Mouse (Mus musculus) heart, embryonic 14.5 days (tissue): ENCODE measurements around the gene Aqp12. TPM values are rescaled to one million over a fixed set of nuclear protein-coding genes. Genes with fewer than 3 reads are reported as not detected.

Experiments
- ATAC-seq: fragments of 200-750 bp; cut with Nextera tagmentation; 2 replicates; pipeline ENCODE4 v1.8.0; 2017; ENCODE audit warnings: low read depth, moderate TSS enrichment; ENCODE audit not compliant: insufficient number of reproducible peaks, insufficient read depth, low FRiP score
- H3K27ac ChIP-seq, 2 experiments: fragments of 200-500 bp in 1 of 2; fragments of 300-500 bp in 1 of 2; sonication (generic) in 1 of 2; replicated peaks in 1 of 2; 2 replicates each; pipeline ENCODE4 v1.5.1; 2012 to 2014; ENCODE audit warnings: low read depth in 2 of 2, low read length in 2 of 2, control low read depth in 1 of 2, mild to moderate bottlenecking in 1 of 2, mixed read lengths in 1 of 2; ENCODE audit not compliant: control insufficient read depth in 1 of 2, insufficient read depth in 1 of 2
- H3K27me3 ChIP-seq: fragments of 300-500 bp; sonication (generic); 2 replicates; pipeline ENCODE4 v1.6.1; 2014; ENCODE audit warnings: mild to moderate bottlenecking, low read length, control low read depth; ENCODE audit not compliant: control insufficient read depth, insufficient read depth
- H3K36me3 ChIP-seq: fragments of 300-500 bp; sonication (generic); 2 replicates; pipeline ENCODE4 v1.6.1; 2014; ENCODE audit warnings: mild to moderate bottlenecking, control low read depth, low read length, mixed read lengths; ENCODE audit not compliant: control insufficient read depth, insufficient read depth
- H3K4me1 ChIP-seq, 2 experiments: fragments of 200-500 bp in 1 of 2; fragments of 300-500 bp in 1 of 2; sonication (generic) in 1 of 2; 2 replicates each; pipeline ENCODE4 v1.6.1; 2012 to 2014; ENCODE audit warnings: low read length in 2 of 2, control low read depth in 1 of 2, mixed read lengths in 1 of 2; ENCODE audit not compliant: control insufficient read depth in 2 of 2, insufficient read depth in 2 of 2
- H3K4me2 ChIP-seq: fragments of 300-500 bp; sonication (generic); 2 replicates; pipeline ENCODE4 v1.6.1; 2014; ENCODE audit warnings: mild to moderate bottlenecking, low read length
- H3K4me3 ChIP-seq, 2 experiments: fragments of 200-500 bp in 1 of 2; fragments of 300-500 bp in 1 of 2; sonication (generic) in 1 of 2; 2 replicates each; pipeline ENCODE4 v1.5.1; 2012 to 2014; ENCODE audit warnings: low read length in 2 of 2, mild to moderate bottlenecking in 2 of 2, control low read depth in 1 of 2, low read depth in 1 of 2, moderate library complexity in 1 of 2; ENCODE audit not compliant: control insufficient read depth in 1 of 2, insufficient read depth in 1 of 2
- H3K9ac ChIP-seq: fragments of 300-500 bp; sonication (generic); 2 replicates; pipeline ENCODE4 v1.6.1; 2014; ENCODE audit warnings: mild to moderate bottlenecking, low read length
- H3K9me3 ChIP-seq: fragments of 300-500 bp; sonication (generic); 2 replicates; pipeline ENCODE4 v1.6.1; 2016; ENCODE audit warnings: low read length, control low read depth; ENCODE audit not compliant: control insufficient read depth
- WGBS: fragments of 180-500 bp; shearing (Covaris S2); extraction: QIAGEN DNeasy Blood & Tissue Kit; methylation state at CpG from one replicate; pipeline ENCODE4 v1.1.7; 2014; 5-methylcytosine and 5-hydroxymethylcytosine counted together
- polyA plus RNA-seq: library from polyadenylated mRNA; unstranded; fragments of >200 nt; fragmentation: Nextera tagmentation; extraction: Ambion mirVana; gene quantifications from 2 replicates; pipeline ENCODE4 v1.2.1, GENCODE M21; 2014

Gene Aqp12
- polyA plus RNA-seq, 1 experiment from 2014 or later: 0.19 TPM

DNA sequence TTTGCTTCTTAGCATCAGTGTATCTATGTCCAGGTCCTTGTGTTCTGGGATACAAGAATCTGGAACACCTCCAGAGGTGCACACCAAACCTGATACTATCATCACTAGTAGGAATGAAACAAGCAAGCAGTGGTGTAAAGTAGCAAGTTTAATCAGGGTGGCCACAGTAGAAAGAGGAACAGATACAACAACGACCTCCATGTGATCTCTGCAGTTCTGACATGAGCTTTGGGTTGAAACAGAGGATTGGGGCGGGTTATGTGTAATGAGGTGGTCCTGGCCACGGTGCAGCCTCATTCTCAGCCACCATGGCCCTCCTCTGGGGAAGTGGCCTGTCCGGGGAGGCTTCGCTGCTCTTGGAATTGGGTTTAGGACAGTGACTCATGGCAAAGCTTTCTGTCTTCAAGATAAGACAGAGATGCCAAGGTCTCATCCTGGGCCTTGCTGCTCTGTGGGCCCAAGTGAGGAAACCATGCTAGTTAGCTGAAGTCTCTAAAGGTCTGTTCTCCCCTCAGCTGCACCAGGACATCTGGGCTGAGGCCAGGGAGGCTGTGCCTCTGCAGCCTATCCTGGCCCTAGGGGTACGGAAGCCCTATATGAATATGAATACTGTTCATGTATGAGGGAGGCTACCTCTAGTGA is 13.8 kb upstream of the Aqp12 start:
- no peak overlapping the region for H3K9ac ChIP-seq
- no peak overlapping the region for H3K4me2 ChIP-seq
- no peaks in the 10 kb centered on the region for H3K36me3 ChIP-seq
- no peak for ATAC-seq
- no peaks in the 10 kb centered on the region for H3K4me1 ChIP-seq
- WGBS: 81% methylated on average over 6 of the region's 6 CpGs
- no peaks in the 10 kb centered on the region for H3K27me3 ChIP-seq
- H3K4me3 ChIP-seq: no peak overlapping the region
- no peaks in the 10 kb centered on the region for H3K9me3 ChIP-seq
- no peak overlapping the region for H3K27ac ChIP-seq

GRCm38 (mm10) chr1:92992880-92993279 is 13.3 kb upstream of the Aqp12 start:
- Histone ChIP-seq H3K4me1 (no peaks in the 10 kb centered on the region), H3K9ac (no peak overlapping the region), H3K27ac (no peak overlapping the region), H3K4me2 (no peak overlapping the region), H3K4me3 (no peak overlapping the region), H3K9me3 (no peaks in the 10 kb centered on the region), H3K36me3 (no peaks in the 10 kb centered on the region), H3K27me3 (no peaks in the 10 kb centered on the region)
- WGBS: 43% methylated on average over 2 of the region's 2 CpGs
- peak; percentile 21; the same call in 1 of the 2 replicates for ATAC-seq

- H3K9me3 ChIP-seq: no peaks in the 10 kb centered on the region
- H3K4me3 ChIP-seq: no peak overlapping the region
- H3K4me2 ChIP-seq: no peak overlapping the region
- H3K4me1 ChIP-seq: peaks cover 8 to 12% of the 10 kb centered on the region in 2 experiments; a peak in 3 of 4 replicates
- no peaks in the 10 kb centered on the region for H3K36me3 ChIP-seq
- no peak for ATAC-seq
- no peak overlapping the region for H3K9ac ChIP-seq
- H3K27ac ChIP-seq: no peak overlapping the region
- H3K27me3 ChIP-seq: no peaks in the 10 kb centered on the region
- 15% methylated on average over 4 of the region's 4 CpGs for WGBS
These were observed 3.1 kb downstream of the Aqp12 start for GRCm38 (mm10) chr1:93009196-93009595.

DNA sequence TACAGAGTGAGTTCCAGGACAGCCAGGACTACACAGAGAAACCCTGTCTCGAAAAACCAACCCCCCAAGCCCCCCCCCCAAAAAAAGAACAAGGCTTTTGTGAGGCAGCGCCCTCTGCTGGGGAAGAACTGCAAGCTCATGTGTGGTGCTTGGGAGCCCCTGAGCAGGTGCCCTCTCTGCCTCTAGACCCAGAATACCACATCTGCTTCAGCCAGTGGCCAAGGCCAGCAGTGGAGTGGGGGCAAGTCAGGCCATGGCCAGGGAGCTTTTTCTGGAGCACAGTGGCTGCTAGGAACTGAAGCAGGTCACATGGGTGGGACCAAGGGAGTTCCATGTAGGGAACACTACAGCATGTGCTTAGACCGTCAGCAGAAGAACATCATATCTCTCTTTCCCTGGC is 4.6 kb downstream of the Aqp12 start:
- no peak overlapping the region for H3K9ac ChIP-seq
- H3K36me3 ChIP-seq: no peaks in the 10 kb centered on the region
- 27% methylated on average over 3 of the region's 3 CpGs for WGBS
- H3K4me3 ChIP-seq: no peak overlapping the region
- no peaks in the 10 kb centered on the region for H3K9me3 ChIP-seq
- no peaks in the 10 kb centered on the region for H3K27me3 ChIP-seq
- ATAC-seq: no peak
- no peak overlapping the region for H3K4me2 ChIP-seq
- H3K4me1 ChIP-seq: peaks cover 8 to 12% of the 10 kb centered on the region in 2 experiments; a peak in 3 of 4 replicates
- H3K27ac ChIP-seq: no peak overlapping the region

DNA sequence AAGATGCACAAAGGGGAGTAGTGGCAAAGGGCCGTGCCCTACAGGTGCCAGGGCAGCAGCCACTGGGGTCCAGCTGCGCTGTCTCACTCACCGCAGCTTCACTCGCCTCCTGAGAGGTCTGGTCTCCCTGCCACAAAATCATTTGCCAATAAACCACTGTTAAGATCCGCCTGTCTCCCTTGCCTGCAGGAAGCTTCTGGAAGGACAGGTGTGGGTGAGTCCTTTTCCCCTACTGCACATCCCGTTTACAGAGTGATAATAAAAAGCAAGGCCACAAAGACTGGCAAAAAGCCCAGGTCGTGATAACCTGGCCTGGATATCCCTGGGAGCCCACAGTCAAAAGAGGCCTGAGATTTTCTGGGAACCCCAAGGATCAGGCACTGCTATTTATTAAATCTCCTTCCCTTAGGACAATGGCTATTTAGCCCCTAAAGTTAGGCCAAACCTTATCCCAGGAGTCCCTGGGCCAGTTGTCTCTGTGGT is 6.0 kb downstream of the Aqp12 start:
- no peaks in the 10 kb centered on the region for H3K36me3 ChIP-seq

GRCm38 (mm10) chr1:93013367-93013766 is 7.2 kb downstream of the Aqp12 start:
- no peaks in the 10 kb centered on the region for H3K9me3 ChIP-seq
- no peak for ATAC-seq

More for the DNA sequence above, 6.0 kb downstream of the Aqp12 start:
- Histone ChIP-seq H3K4me2 (no peak overlapping the region), H3K27me3 (no peaks in the 10 kb centered on the region), H3K9me3 (no peaks in the 10 kb centered on the region), H3K9ac (no peak overlapping the region), H3K27ac (no peak overlapping the region), H3K4me3 (no peak overlapping the region), H3K4me1 (peaks cover 8 to 12% of the 10 kb centered on the region in 2 experiments; a peak in 3 of 4 replicates)
- ATAC-seq: no peak
- 67% methylated on average over 7 of the region's 7 CpGs for WGBS

DNA sequence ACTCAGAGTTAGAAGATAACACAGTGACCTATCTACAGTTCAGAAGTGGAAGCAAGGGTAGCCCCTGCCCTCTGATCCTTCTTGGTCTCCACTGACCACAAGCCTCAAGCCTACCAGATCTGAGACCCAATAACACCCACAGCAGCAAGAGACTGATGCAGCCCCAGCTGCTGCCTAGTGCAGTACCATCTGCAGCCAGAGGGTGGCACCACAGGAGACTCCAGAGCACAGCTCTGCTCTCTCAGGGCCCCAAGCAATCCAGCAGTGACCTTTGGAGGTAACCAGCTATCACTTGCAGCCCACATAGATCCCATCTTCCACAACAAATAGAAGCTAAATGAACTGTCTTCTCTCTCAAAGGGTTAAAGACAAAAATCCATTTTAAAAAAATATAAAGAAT is 8.3 kb downstream of the Aqp12 start:
- H3K36me3 ChIP-seq: no peaks in the 10 kb centered on the region
- no peaks in the 10 kb centered on the region for H3K9me3 ChIP-seq
- ATAC-seq: no peak

More at GRCm38 (mm10) chr1:93013367-93013766, 7.2 kb downstream of the Aqp12 start:
- Histone ChIP-seq H3K36me3 (no peaks in the 10 kb centered on the region), H3K4me2 (no peak overlapping the region), H3K27me3 (no peaks in the 10 kb centered on the region), H3K9ac (no peak overlapping the region), H3K27ac (no peak overlapping the region), H3K4me3 (no peak overlapping the region), H3K4me1 (peaks cover 8 to 12% of the 10 kb centered on the region in 2 experiments; a peak in 3 of 4 replicates)
- 72% methylated on average over 4 of the region's 4 CpGs for WGBS

DNA sequence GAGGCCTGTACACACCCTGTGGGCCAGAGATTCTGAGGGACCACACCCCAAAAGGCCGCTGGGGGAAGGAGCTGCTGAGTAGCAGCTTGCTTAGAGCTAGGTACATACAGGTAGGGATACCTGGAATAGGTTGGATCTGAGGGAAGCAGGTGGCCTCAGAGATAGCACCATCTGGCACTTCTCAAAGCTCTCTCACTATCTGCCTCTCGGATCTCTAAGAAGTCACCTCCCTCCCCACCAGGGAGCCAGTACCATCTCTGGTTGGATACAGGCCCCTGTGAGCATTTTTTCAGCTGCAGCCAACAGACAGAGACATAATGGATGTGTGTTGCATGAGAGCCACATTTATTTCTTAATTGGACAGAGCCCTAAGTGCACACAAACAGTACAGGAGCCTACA is 9.0 kb downstream of the Aqp12 start:
- no peak overlapping the region for H3K27ac ChIP-seq
- no peak for ATAC-seq
- 51% methylated on average over 2 of the region's 2 CpGs for WGBS

More for the DNA sequence above, 8.3 kb downstream of the Aqp12 start:
- H3K27ac ChIP-seq: no peak overlapping the region
- no peak overlapping the region for H3K4me3 ChIP-seq
- H3K9ac ChIP-seq: no peak overlapping the region
- H3K4me2 ChIP-seq: no peak overlapping the region
- H3K4me1 ChIP-seq: peaks cover under 1 to 3% of the 10 kb centered on the region in 2 experiments; a peak in 3 of 4 replicates
- peaks cover 2% of the 10 kb centered on the region; the same call in 1 of the 2 replicates for H3K27me3 ChIP-seq

More for the DNA sequence above, 9.0 kb downstream of the Aqp12 start:
- Histone ChIP-seq H3K36me3 (no peaks in the 10 kb centered on the region), H3K4me2 (no peak overlapping the region), H3K9ac (no peak overlapping the region), H3K9me3 (no peaks in the 10 kb centered on the region), H3K4me1 (no peaks in the 10 kb centered on the region), H3K27me3 (peaks cover 4% of the 10 kb centered on the region; the same call in 1 of the 2 replicates), H3K4me3 (no peak overlapping the region)
